Mouse (Mus musculus) hindbrain, embryonic 10.5 days (tissue): ENCODE measurements around the gene Tmprss4. TPM values are rescaled to one million over a fixed set of nuclear protein-coding genes. Genes with fewer than 3 reads are reported as not detected.

Experiments used
- DNase-seq: peaks from one replicate; pipeline ENCODE4 v3.0.0-alpha.2; 2017; ENCODE audit warnings: low spot score
- H3K27ac ChIP-seq: fragments of 300-500 bp; sonication (generic); 2 replicates; pipeline ENCODE4 v1.5.1; 2016; ENCODE audit warnings: mild to moderate bottlenecking, moderate library complexity
- H3K27me3 ChIP-seq: fragments of 300-500 bp; sonication (generic); 2 replicates; pipeline ENCODE4 v1.6.1; 2016; ENCODE audit warnings: mild to moderate bottlenecking; ENCODE audit not compliant: poor library complexity, insufficient read depth, severe bottlenecking
- H3K36me3 ChIP-seq: fragments of 300-500 bp; sonication (generic); 2 replicates; pipeline ENCODE4 v1.6.1; 2016; ENCODE audit warnings: mild to moderate bottlenecking, moderate library complexity
- H3K4me1 ChIP-seq: fragments of 300-500 bp; sonication (generic); replicated peaks from 2 replicates; pipeline ENCODE4 v1.6.1; 2016; ENCODE audit warnings: mild to moderate bottlenecking
- H3K4me3 ChIP-seq: fragments of 300-500 bp; sonication (generic); 2 replicates; pipeline ENCODE4 v1.5.1; 2016; ENCODE audit warnings: mild to moderate bottlenecking, moderate library complexity
- H3K9me3 ChIP-seq: fragments of 300-500 bp; sonication (generic); 2 replicates; pipeline ENCODE4 v1.6.1; 2016; ENCODE audit warnings: mild to moderate bottlenecking, moderate library complexity
- WGBS: fragments of 180-500 bp; shearing (Covaris S2); methylation state at CpG from one replicate; pipeline ENCODE4 v1.1.7; 2016; 5-methylcytosine and 5-hydroxymethylcytosine counted together
- polyA plus RNA-seq: library from polyadenylated mRNA; unstranded; fragments of >200 nt; fragmentation: Nextera tagmentation; extraction: Ambion mirVana; gene quantifications from 2 replicates; pipeline ENCODE4 v1.2.1, GENCODE M21; 2016

Tmprss4 gene
- polyA plus RNA-seq, 1 experiment from 2014 or later = not detected

GRCm38 (mm10) chr9:45188570-45189563 is 15.0 kb downstream of the Tmprss4 start:
- H3K4me1 ChIP-seq = no peaks in the 10 kb centered on the region
- 93% methylated on average over 10 of the region's 10 CpGs for WGBS
- no peaks in the 10 kb centered on the region for H3K9me3 ChIP-seq
- no peak for DNase-seq
- no peaks in the 10 kb centered on the region for H3K36me3 ChIP-seq
- no peak overlapping the region for H3K27ac ChIP-seq
- no peaks in the 10 kb centered on the region for H3K27me3 ChIP-seq
- no peak overlapping the region for H3K4me3 ChIP-seq

- WGBS = 80% methylated on average over 4 of the region's 4 CpGs
- DNase-seq = no peak
Measured at GRCm38 (mm10) chr9:45185250-45185649, 18.6 kb downstream of the Tmprss4 start.

GRCm38 (mm10) chr9:45183266-45183665 is 20.6 kb downstream of the Tmprss4 start:
- no peak overlapping the region for H3K4me3 ChIP-seq
- no peak overlapping the region for H3K27ac ChIP-seq
- H3K36me3 ChIP-seq = no peaks in the 10 kb centered on the region
- no peaks in the 10 kb centered on the region for H3K27me3 ChIP-seq
- no peaks in the 10 kb centered on the region for H3K9me3 ChIP-seq
- 89% methylated on average over 6 of the region's 6 CpGs for WGBS
- H3K4me1 ChIP-seq = 0 out of 2 replicates have a peak, but pooled peaks cover 4% of the 10 kb centered on the region
- DNase-seq = no peak

More at GRCm38 (mm10) chr9:45185250-45185649, 18.6 kb downstream of the Tmprss4 start:
- Histone ChIP-seq H3K27me3 (no peaks in the 10 kb centered on the region), H3K9me3 (no peaks in the 10 kb centered on the region), H3K36me3 (no peaks in the 10 kb centered on the region), H3K4me1 (0 out of 2 replicates have a peak, but pooled peaks cover 4% of the 10 kb centered on the region), H3K27ac (no peak overlapping the region), H3K4me3 (no peak overlapping the region)

- H3K9me3 ChIP-seq = no peaks in the 10 kb centered on the region
- no peak for DNase-seq
- H3K4me1 ChIP-seq = 0 out of 2 replicates have a peak, but pooled peaks cover 4% of the 10 kb centered on the region
- 64% methylated on average over 3 of the region's 3 CpGs for WGBS
- no peak overlapping the region for H3K4me3 ChIP-seq
- no peaks in the 10 kb centered on the region for H3K27me3 ChIP-seq
- H3K27ac ChIP-seq = no peak overlapping the region
- no peaks in the 10 kb centered on the region for H3K36me3 ChIP-seq
Measured at GRCm38 (mm10) chr9:45182521-45182920, 21.4 kb downstream of the Tmprss4 start.

GRCm38 (mm10) chr9:45181770-45182169 is 22.1 kb downstream of the Tmprss4 start, which contains the start of gene BC049352:
Gene BC049352, plus strand, starts transcription at chr9:45182007.
- DNase-seq = no peak
- 48% methylated on average over 2 of the region's 2 CpGs for WGBS
- H3K4me1 ChIP-seq = 0 out of 2 replicates have a peak, but pooled peaks cover 4% of the 10 kb centered on the region

GRCm38 (mm10) chr9:45179282-45179681 is 24.6 kb downstream of the Tmprss4 start:
- 87% methylated on average over 5 of the region's 5 CpGs for WGBS
- DNase-seq = no peak
- Histone ChIP-seq H3K9me3 (no peaks in the 10 kb centered on the region), H3K36me3 (no peaks in the 10 kb centered on the region), H3K27ac (no peak overlapping the region), H3K4me3 (no peak overlapping the region), H3K27me3 (no peaks in the 10 kb centered on the region), H3K4me1 (0 out of 2 replicates have a peak, but pooled peaks cover 4% of the 10 kb centered on the region)

More at GRCm38 (mm10) chr9:45181770-45182169, 22.1 kb downstream of the Tmprss4 start, which contains the start of gene BC049352:
- Histone ChIP-seq H3K4me3 (no peak within 1 kb of the TSS), H3K27me3 (no peaks in the 10 kb centered on the region), H3K27ac (no peak within 1 kb of the TSS), H3K36me3 (no peaks in the 10 kb centered on the region), H3K9me3 (no peaks in the 10 kb centered on the region)

- WGBS = 73% methylated on average over 3 of the region's 3 CpGs
- Histone ChIP-seq H3K27me3 (no peaks in the 10 kb centered on the region), H3K9me3 (no peaks in the 10 kb centered on the region; the same call in 1 of the 2 replicates), H3K4me3 (no peak overlapping the region), H3K36me3 (no peaks in the 10 kb centered on the region), H3K27ac (no peak overlapping the region), H3K4me1 (no peaks in the 10 kb centered on the region)
- no peak for DNase-seq
Measured at GRCm38 (mm10) chr9:45173475-45173874, 30.4 kb downstream of the Tmprss4 start.

- Histone ChIP-seq H3K36me3 (no peaks in the 10 kb centered on the region), H3K27ac (no peak overlapping the region), H3K4me1 (no peaks in the 10 kb centered on the region), H3K4me3 (no peak overlapping the region), H3K9me3 (no peaks in the 10 kb centered on the region; the same call in 1 of the 2 replicates), H3K27me3 (no peaks in the 10 kb centered on the region)
- 67% methylated on average over 1 of the region's 1 CpGs for WGBS
- no peak for DNase-seq
Measured at GRCm38 (mm10) chr9:45171073-45171610, 32.8 kb downstream of the Tmprss4 start.

- WGBS = 91% methylated on average over 5 of the region's 5 CpGs
- DNase-seq = no peak
- Histone ChIP-seq H3K4me1 (no peaks in the 10 kb centered on the region), H3K27me3 (no peaks in the 10 kb centered on the region), H3K36me3 (no peaks in the 10 kb centered on the region), H3K9me3 (no peaks in the 10 kb centered on the region; the same call in 1 of the 2 replicates), H3K4me3 (no peak overlapping the region), H3K27ac (no peak overlapping the region)
Measured at GRCm38 (mm10) chr9:45170150-45170549, 33.7 kb downstream of the Tmprss4 start.

- WGBS = 78% methylated on average over 5 of the region's 5 CpGs
- H3K4me3 ChIP-seq = no peak overlapping the region
- DNase-seq = no peak
Measured at GRCm38 (mm10) chr9:45167903-45168302, 36.0 kb downstream of the Tmprss4 start.

GRCm38 (mm10) chr9:45153361-45153760 is 50.5 kb downstream of the Tmprss4 start:
- DNase-seq = no peak
- Histone ChIP-seq H3K4me1 (no peaks in the 10 kb centered on the region), H3K27me3 (peaks cover 18% of the 10 kb centered on the region), H3K9me3 (no peaks in the 10 kb centered on the region), H3K4me3 (no peak overlapping the region), H3K27ac (no peak overlapping the region), H3K36me3 (no peaks in the 10 kb centered on the region)
- WGBS = 79% methylated on average over 7 of the region's 7 CpGs

More at GRCm38 (mm10) chr9:45167903-45168302, 36.0 kb downstream of the Tmprss4 start:
- no peaks in the 10 kb centered on the region for H3K27me3 ChIP-seq
- no peaks in the 10 kb centered on the region for H3K36me3 ChIP-seq
- H3K4me1 ChIP-seq = no peaks in the 10 kb centered on the region
- H3K9me3 ChIP-seq = no peaks in the 10 kb centered on the region; the same call in 1 of the 2 replicates
- H3K27ac ChIP-seq = no peak overlapping the region

GRCm38 (mm10) chr9:45150933-45151332 is 53.0 kb downstream of the Tmprss4 start:
- H3K9me3 ChIP-seq = no peaks in the 10 kb centered on the region
- 69% methylated on average over 1 of the region's 1 CpGs for WGBS

GRCm38 (mm10) chr9:45146267-45146597 is 57.7 kb downstream of the Tmprss4 start:
- Histone ChIP-seq H3K27me3 (peaks cover 86% of the 10 kb centered on the region), H3K9me3 (no peaks in the 10 kb centered on the region), H3K4me1 (peaks cover 18% of the 10 kb centered on the region), H3K27ac (no peak overlapping the region), H3K36me3 (no peaks in the 10 kb centered on the region), H3K4me3 (peak overlapping the region; percentile 53)
- peak; percentile 73 for DNase-seq
- WGBS = 2% methylated on average over 5 of the region's 5 CpGs

More at GRCm38 (mm10) chr9:45150933-45151332, 53.0 kb downstream of the Tmprss4 start:
- Histone ChIP-seq H3K36me3 (no peaks in the 10 kb centered on the region), H3K27ac (no peak overlapping the region), H3K27me3 (peaks cover 40% of the 10 kb centered on the region), H3K4me1 (peaks cover 5% of the 10 kb centered on the region), H3K4me3 (no peak overlapping the region)
- no peak for DNase-seq
